Mouse (Mus musculus): ENCODE measurements around the gene Wdtc1. TPM values are rescaled to one million over a fixed set of nuclear protein-coding genes. Genes with fewer than 3 reads are reported as not detected.

Gene Wdtc1
- total and polyA plus RNA-seq, 2 experiments from 2014 or later: 14.9 to 47.7 TPM

- Histone ChIP-seq H3K9me3 (ENCODE audit: low read length) (no peaks in the 10 kb centered on the region), H3K4me3 (ENCODE audit: low read length) (no peak overlapping the region), H3K4me1 (ENCODE audit: insufficient read depth, low read length) (peaks cover 38% of the 10 kb centered on the region), H3K4me2 (ENCODE audit: low read depth, low read length) (no peak overlapping the region), H3K36me3 (ENCODE audit: insufficient read depth, low read length) (no peaks in the 10 kb centered on the region), H3K9ac (replicated peaks; ENCODE audit: low read length) (no peak overlapping the region), H3K27ac (no peak overlapping the region), H3K27me3 (ENCODE audit: insufficient read depth, low read length) (no peaks in the 10 kb centered on the region)
- TF ChIP-seq CTCF (IDR thresholded peaks at IDR 0.05; ENCODE audit: low read depth): no peak
- 47% methylated on average over 10 of the region's 10 CpGs for WGBS
- no peak for DNase-seq (ENCODE audit: low spot score)
- no peak for ATAC-seq
Measured at GRCm38 (mm10) chr4:133375812-133376577, 22.7 kb upstream of the Wdtc1 start.

GRCm38 (mm10) chr4:133374011-133374410 is 20.7 kb upstream of the Wdtc1 start:
- no peak overlapping the region for H3K9ac ChIP-seq (replicated peaks; ENCODE audit: low read length)
- H3K36me3 ChIP-seq (ENCODE audit: insufficient read depth, low read length): no peaks in the 10 kb centered on the region
- DNase-seq (ENCODE audit: low spot score): no peak
- no peak for ATAC-seq
- H3K27me3 ChIP-seq (ENCODE audit: insufficient read depth, low read length): no peaks in the 10 kb centered on the region
- H3K4me1 ChIP-seq (ENCODE audit: insufficient read depth, low read length): peaks cover 45% of the 10 kb centered on the region
- H3K4me3 ChIP-seq (ENCODE audit: low read length): no peak overlapping the region
- peak overlapping the region; percentile 74 for H3K4me2 ChIP-seq (ENCODE audit: low read depth, low read length)
- WGBS: 76% methylated on average over 4 of the region's 4 CpGs
- no peaks in the 10 kb centered on the region for H3K9me3 ChIP-seq (ENCODE audit: low read length)
- H3K27ac ChIP-seq: no peak overlapping the region
- no peak for TF ChIP-seq CTCF (IDR thresholded peaks at IDR 0.05; ENCODE audit: low read depth)

DNA sequence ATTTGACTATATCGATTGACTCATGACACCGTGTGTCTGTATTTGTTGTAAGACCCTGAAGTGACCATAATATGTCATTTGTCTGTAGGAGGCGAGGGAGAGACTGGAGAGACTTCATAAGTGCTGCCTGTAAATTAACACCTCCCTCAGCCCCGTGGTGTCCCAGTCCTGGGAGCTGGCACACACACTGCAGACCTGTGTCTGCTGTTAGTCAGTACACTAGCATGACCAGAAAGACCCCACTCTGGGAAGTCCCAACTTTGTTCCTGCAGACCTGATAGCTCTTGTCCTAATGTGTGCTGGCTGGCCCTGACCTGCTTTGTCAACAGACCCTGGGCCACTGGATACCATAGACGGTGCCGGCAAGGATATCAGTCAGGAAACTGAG is 19.0 kb upstream of the Wdtc1 start:
- no peak for TF ChIP-seq CTCF (IDR thresholded peaks at IDR 0.05; ENCODE audit: low read depth)
- WGBS: 66% methylated on average over 6 of the region's 6 CpGs
- Histone ChIP-seq H3K36me3 (ENCODE audit: insufficient read depth, low read length) (no peaks in the 10 kb centered on the region), H3K27me3 (ENCODE audit: insufficient read depth, low read length) (no peaks in the 10 kb centered on the region), H3K4me1 (ENCODE audit: insufficient read depth, low read length) (peaks cover 36% of the 10 kb centered on the region), H3K27ac (no peak overlapping the region), H3K9me3 (ENCODE audit: low read length) (no peaks in the 10 kb centered on the region), H3K4me3 (ENCODE audit: low read length) (peak overlapping the region; percentile 91), H3K4me2 (ENCODE audit: low read depth, low read length) (peak overlapping the region; percentile 74), H3K9ac (replicated peaks; ENCODE audit: low read length) (peak overlapping the region; percentile 15; the same call in 1 of the 2 replicates)
- ATAC-seq (no peak), DNase-seq (ENCODE audit: low spot score) (no peak)

GRCm38 (mm10) chr4:133371621-133372277 is 18.5 kb upstream of the Wdtc1 start:
- ATAC-seq: no peak
- 70% methylated on average over 7 of the region's 7 CpGs for WGBS
- H3K9me3 ChIP-seq (ENCODE audit: low read length): no peaks in the 10 kb centered on the region
- no peak overlapping the region for H3K27ac ChIP-seq
- TF ChIP-seq CTCF (IDR thresholded peaks at IDR 0.05; ENCODE audit: low read depth): no peak
- peak overlapping the region; percentile 91 for H3K4me3 ChIP-seq (ENCODE audit: low read length)
- peaks cover 36% of the 10 kb centered on the region for H3K4me1 ChIP-seq (ENCODE audit: insufficient read depth, low read length)
- peak overlapping the region; percentile 94; the same call in 1 of the 2 replicates for H3K9ac ChIP-seq (replicated peaks; ENCODE audit: low read length)
- H3K36me3 ChIP-seq (ENCODE audit: insufficient read depth, low read length): no peaks in the 10 kb centered on the region
- no peaks in the 10 kb centered on the region for H3K27me3 ChIP-seq (ENCODE audit: insufficient read depth, low read length)
- DNase-seq (ENCODE audit: low spot score): no peak
- H3K4me2 ChIP-seq (ENCODE audit: low read depth, low read length): peak overlapping the region; percentile 74

DNA sequence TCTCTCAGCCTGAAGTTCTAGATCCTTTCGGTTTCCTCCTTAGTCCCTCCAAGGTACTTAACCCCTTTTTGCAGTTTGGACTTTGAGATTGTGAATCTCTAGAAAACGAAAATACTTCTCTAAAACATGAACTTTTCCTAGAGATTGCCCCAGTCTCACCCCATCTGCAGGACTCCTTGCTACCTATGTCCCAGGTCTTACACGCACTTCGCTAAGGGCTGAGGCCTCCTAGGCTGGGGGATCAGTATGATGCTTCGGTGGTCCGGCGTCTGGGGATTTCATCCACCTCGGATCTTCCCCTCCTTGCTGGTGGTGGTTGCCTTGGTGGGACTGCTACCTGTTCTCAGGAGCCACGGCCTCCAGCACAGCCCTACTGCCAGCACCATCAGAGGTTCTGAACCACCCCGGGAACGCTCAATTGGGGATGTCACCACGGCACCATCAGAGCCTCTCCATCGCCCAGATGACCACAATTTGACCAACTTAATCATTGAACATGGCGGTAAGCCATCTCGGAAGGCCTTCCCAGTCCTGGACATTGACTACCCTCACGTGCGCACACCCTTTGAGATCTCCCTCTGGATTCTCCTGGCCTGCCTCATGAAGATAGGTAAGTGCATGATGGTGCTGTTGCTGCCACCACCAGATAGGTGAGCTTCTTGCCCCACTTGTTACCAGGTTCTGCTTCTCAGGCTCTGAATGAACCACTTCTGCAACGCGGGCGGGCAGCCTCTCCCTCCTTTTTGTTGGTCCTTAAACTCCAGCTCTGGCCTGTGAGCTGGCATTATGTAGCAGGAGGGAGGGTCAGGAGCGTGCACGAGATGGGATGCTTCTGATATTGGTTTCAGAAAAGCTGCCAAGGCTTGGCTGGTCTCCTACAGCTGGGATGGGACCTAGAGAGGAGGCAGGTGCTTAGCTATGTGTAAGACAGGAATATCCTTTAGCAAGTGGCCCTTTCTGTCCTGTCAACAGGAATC is 17.3 kb upstream of the Wdtc1 start:
- DNase-seq (ENCODE audit: low spot score) (no peak), ATAC-seq (no peak)
- WGBS: 67% methylated on average over 22 of the region's 22 CpGs
- TF ChIP-seq CTCF (IDR thresholded peaks at IDR 0.05; ENCODE audit: low read depth): no peak
- Histone ChIP-seq H3K36me3 (ENCODE audit: insufficient read depth, low read length) (no peaks in the 10 kb centered on the region), H3K9ac (replicated peaks; ENCODE audit: low read length) (peak overlapping the region; percentile 94), H3K9me3 (ENCODE audit: low read length) (no peaks in the 10 kb centered on the region), H3K27me3 (ENCODE audit: insufficient read depth, low read length) (no peaks in the 10 kb centered on the region), H3K4me1 (ENCODE audit: insufficient read depth, low read length) (peaks cover 36% of the 10 kb centered on the region), H3K4me2 (ENCODE audit: low read depth, low read length) (peak overlapping the region; percentile 74), H3K4me3 (ENCODE audit: low read length) (peak overlapping the region; percentile 91), H3K27ac (peak overlapping the region; percentile 92; the same call in 1 of the 2 replicates)

DNA sequence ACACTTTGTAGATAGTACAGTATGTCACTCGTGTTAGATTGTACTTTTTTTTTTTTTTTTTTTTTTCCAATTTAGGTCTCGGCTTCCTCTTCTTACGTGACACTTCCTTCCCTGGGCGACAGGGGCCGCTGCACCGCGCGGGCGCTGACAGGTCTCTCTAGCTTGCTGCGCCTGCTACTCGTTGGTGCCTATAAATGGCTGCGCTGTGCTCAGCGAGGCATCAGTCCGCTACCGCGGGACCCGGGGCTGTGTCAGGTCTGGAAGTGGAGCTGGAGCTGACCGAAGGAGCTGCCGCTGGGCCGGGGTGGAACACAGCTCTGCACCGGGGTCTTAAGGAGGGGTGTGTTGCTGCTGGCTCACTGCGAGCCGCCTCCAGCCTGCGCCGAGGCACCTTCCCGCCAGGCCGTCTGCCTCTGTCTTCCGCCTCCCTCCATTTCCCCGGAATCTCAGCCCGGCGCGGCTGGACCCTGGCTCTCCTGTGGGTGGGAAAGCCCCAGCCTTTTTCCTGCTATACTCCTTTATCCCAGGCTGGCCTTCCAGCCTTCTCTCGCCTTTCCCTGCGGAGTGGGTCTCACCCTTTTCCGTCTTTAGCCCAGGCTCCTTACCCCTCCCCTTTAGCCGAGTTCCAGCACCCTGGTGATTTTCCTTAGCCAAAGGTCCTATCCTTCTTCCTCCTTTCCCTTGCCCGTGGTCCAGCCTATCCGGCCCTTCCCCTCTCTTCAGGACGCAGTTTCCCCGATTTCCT is 16.4 kb upstream of the Wdtc1 start, which contains the start of gene Slc9a1:
Slc9a1 (plus strand) TSS at position 154 of the 745 bp plus-strand sequence.
- H3K27me3 ChIP-seq (ENCODE audit: insufficient read depth, low read length): no peaks in the 10 kb centered on the region
- peak within 1 kb of the TSS; percentile 74 for H3K4me2 ChIP-seq (ENCODE audit: low read depth, low read length)
- H3K4me1 ChIP-seq (ENCODE audit: insufficient read depth, low read length): peaks cover 36% of the 10 kb centered on the region
- WGBS: under 1% methylated on average over 40 of the region's 40 CpGs
- peak within 1 kb of the TSS; percentile 91 for H3K4me3 ChIP-seq (ENCODE audit: low read length)
- TF ChIP-seq CTCF (IDR thresholded peaks at IDR 0.05; ENCODE audit: low read depth): peak; percentile 91
- H3K9me3 ChIP-seq (ENCODE audit: low read length): no peaks in the 10 kb centered on the region
- peak within 1 kb of the TSS; percentile 92 for H3K27ac ChIP-seq
- peak within 1 kb of the TSS; percentile 94 for H3K9ac ChIP-seq (replicated peaks; ENCODE audit: low read length)
- H3K36me3 ChIP-seq (ENCODE audit: insufficient read depth, low read length): no peaks in the 10 kb centered on the region
- DNase-seq (ENCODE audit: low spot score): peak; percentile 96
- ATAC-seq: peak; percentile 98

Data from hindbrain, postnatal 0 days (tissue).